Mouse (Mus musculus): ENCODE results near the gene Acad12. TPM values are rescaled to one million over a fixed set of nuclear protein-coding genes. Genes with fewer than 3 reads are reported as not detected.
A peak's percentile ranks its signal among the peaks of the same experiment; 100 is the strongest.

Acad12 gene
- polyA plus RNA-seq, 1 experiment: 4.5 TPM

GRCm38 (mm10) chr5:121585699-121586098 is 33.0 kb downstream of the Acad12 start:
- H3K27ac ChIP-seq (ENCODE audit: insufficient read depth, low read length): 0 out of 2 replicates have a peak overlapping the region, but pooled peaks have one; percentile 82
- H3K4me1 ChIP-seq (ENCODE audit: control insufficient read depth, insufficient read depth, low read length): peaks cover 4% of the 10 kb centered on the region
- H3K4me3 ChIP-seq (ENCODE audit: insufficient read depth, low read length): no peak overlapping the region
- TF ChIP-seq POLR2A (IDR thresholded peaks at IDR 0.05; ENCODE audit: extremely low read depth, insufficient read depth, low read length): no peak

- Histone ChIP-seq H3K27ac (ENCODE audit: insufficient read depth, low read length) (no peak overlapping the region), H3K4me3 (ENCODE audit: insufficient read depth, low read length) (no peak overlapping the region), H3K4me1 (ENCODE audit: control insufficient read depth, insufficient read depth, low read length) (peaks cover 4% of the 10 kb centered on the region)
- TF ChIP-seq POLR2A (IDR thresholded peaks at IDR 0.05; ENCODE audit: extremely low read depth, insufficient read depth, low read length): no peak
- TF ChIP-seq CTCF (IDR thresholded peaks at IDR 0.05; ENCODE audit: extremely low read depth, insufficient read depth, low read length): no peak
These were observed 33.7 kb downstream of the Acad12 start for GRCm38 (mm10) chr5:121585005-121585404.

GRCm38 (mm10) chr5:121583765-121584501 is 34.8 kb downstream of the Acad12 start:
- no peak for TF ChIP-seq POLR2A (IDR thresholded peaks at IDR 0.05; ENCODE audit: extremely low read depth, insufficient read depth, low read length)
- peak; percentile 43 for TF ChIP-seq CTCF (IDR thresholded peaks at IDR 0.05; ENCODE audit: extremely low read depth, insufficient read depth, low read length)
- 0 out of 2 replicates have a peak overlapping the region, but pooled peaks have one; percentile 83 for H3K27ac ChIP-seq (ENCODE audit: insufficient read depth, low read length)

GRCm38 (mm10) chr5:121581945-121582344 is 36.8 kb downstream of the Acad12 start:
- Histone ChIP-seq H3K4me1 (ENCODE audit: control insufficient read depth, insufficient read depth, low read length) (peaks cover 2% of the 10 kb centered on the region), H3K27ac (ENCODE audit: insufficient read depth, low read length) (no peak overlapping the region), H3K4me3 (ENCODE audit: insufficient read depth, low read length) (no peak overlapping the region)
- no peak for TF ChIP-seq CTCF (IDR thresholded peaks at IDR 0.05; ENCODE audit: extremely low read depth, insufficient read depth, low read length)
- TF ChIP-seq POLR2A (IDR thresholded peaks at IDR 0.05; ENCODE audit: extremely low read depth, insufficient read depth, low read length): no peak

More at GRCm38 (mm10) chr5:121583765-121584501, 34.8 kb downstream of the Acad12 start:
- Histone ChIP-seq H3K4me3 (ENCODE audit: insufficient read depth, low read length) (no peak overlapping the region), H3K4me1 (ENCODE audit: control insufficient read depth, insufficient read depth, low read length) (peaks cover 4% of the 10 kb centered on the region)

GRCm38 (mm10) chr5:121576927-121577488 is 41.7 kb downstream of the Acad12 start:
- Histone ChIP-seq H3K4me1 (ENCODE audit: control insufficient read depth, insufficient read depth, low read length) (no peaks in the 10 kb centered on the region), H3K4me3 (ENCODE audit: insufficient read depth, low read length) (no peak overlapping the region), H3K27ac (ENCODE audit: insufficient read depth, low read length) (no peak overlapping the region)
- TF ChIP-seq POLR2A (IDR thresholded peaks at IDR 0.05; ENCODE audit: extremely low read depth, insufficient read depth, low read length): no peak

- Histone ChIP-seq H3K4me3 (ENCODE audit: insufficient read depth, low read length) (no peak overlapping the region), H3K4me1 (ENCODE audit: control insufficient read depth, insufficient read depth, low read length) (no peaks in the 10 kb centered on the region), H3K27ac (ENCODE audit: insufficient read depth, low read length) (no peak overlapping the region)
- no peak for TF ChIP-seq POLR2A (IDR thresholded peaks at IDR 0.05; ENCODE audit: extremely low read depth, insufficient read depth, low read length)
- no peak for TF ChIP-seq CTCF (IDR thresholded peaks at IDR 0.05; ENCODE audit: extremely low read depth, insufficient read depth, low read length)
These were observed 42.9 kb downstream of the Acad12 start for GRCm38 (mm10) chr5:121575867-121576266.

GRCm38 (mm10) chr5:121574145-121574544 is 44.6 kb downstream of the Acad12 start:
- TF ChIP-seq POLR2A (IDR thresholded peaks at IDR 0.05; ENCODE audit: extremely low read depth, insufficient read depth, low read length): no peak
- no peak for TF ChIP-seq CTCF (IDR thresholded peaks at IDR 0.05; ENCODE audit: extremely low read depth, insufficient read depth, low read length)
- Histone ChIP-seq H3K4me3 (ENCODE audit: insufficient read depth, low read length) (no peak overlapping the region), H3K27ac (ENCODE audit: insufficient read depth, low read length) (no peak overlapping the region), H3K4me1 (ENCODE audit: control insufficient read depth, insufficient read depth, low read length) (no peaks in the 10 kb centered on the region)

- Histone ChIP-seq H3K4me1 (ENCODE audit: control insufficient read depth, insufficient read depth, low read length) (no peaks in the 10 kb centered on the region), H3K27ac (ENCODE audit: insufficient read depth, low read length) (no peak overlapping the region), H3K4me3 (ENCODE audit: insufficient read depth, low read length) (no peak overlapping the region)
- TF ChIP-seq CTCF (IDR thresholded peaks at IDR 0.05; ENCODE audit: extremely low read depth, insufficient read depth, low read length) (no peak), POLR2A (IDR thresholded peaks at IDR 0.05; ENCODE audit: extremely low read depth, insufficient read depth, low read length) (no peak)
These were observed 48.0 kb downstream of the Acad12 start for GRCm38 (mm10) chr5:121570787-121571186.

- TF ChIP-seq CTCF (IDR thresholded peaks at IDR 0.05; ENCODE audit: extremely low read depth, insufficient read depth, low read length): no peak
- TF ChIP-seq POLR2A (IDR thresholded peaks at IDR 0.05; ENCODE audit: extremely low read depth, insufficient read depth, low read length): no peak
- Histone ChIP-seq H3K4me1 (ENCODE audit: control insufficient read depth, insufficient read depth, low read length) (no peaks in the 10 kb centered on the region), H3K27ac (ENCODE audit: insufficient read depth, low read length) (no peak overlapping the region), H3K4me3 (ENCODE audit: insufficient read depth, low read length) (no peak overlapping the region)
These were observed 48.8 kb downstream of the Acad12 start for GRCm38 (mm10) chr5:121569881-121570420.

Data from cortical plate, adult 2 months (tissue).